Mouse (Mus musculus) forebrain, embryonic 15.5 days (tissue): ENCODE data around the gene F5. TPM values are rescaled to one million over a fixed set of nuclear protein-coding genes. Genes with fewer than 3 reads are reported as not detected.

Experiments used
- ATAC-seq: fragments of 200-750 bp; cut with Nextera tagmentation; replicated peaks from 2 replicates; pipeline ENCODE4 v1.8.0; 2017; ENCODE audit warnings: mild to moderate bottlenecking, moderate TSS enrichment, moderate library complexity
- H3K27ac ChIP-seq: fragments of 300-500 bp; sonication (generic); replicated peaks from 2 replicates; pipeline ENCODE4 v1.5.1; 2015; ENCODE audit warnings: mild to moderate bottlenecking, inconsistent platforms
- H3K27me3 ChIP-seq: fragments of 300-500 bp; sonication (generic); 2 replicates; pipeline ENCODE4 v1.6.1; 2015; ENCODE audit warnings: inconsistent platforms
- H3K36me3 ChIP-seq: fragments of 300-500 bp; sonication (generic); 2 replicates; pipeline ENCODE4 v1.6.1; 2015; ENCODE audit warnings: mild to moderate bottlenecking, inconsistent platforms
- H3K4me1 ChIP-seq: fragments of 300-500 bp; sonication (generic); 2 replicates; pipeline ENCODE4 v1.6.1; 2015; ENCODE audit warnings: inconsistent platforms
- H3K4me2 ChIP-seq: fragments of 300-500 bp; sonication (generic); replicated peaks from 2 replicates; pipeline ENCODE4 v1.6.1; 2015; ENCODE audit warnings: mild to moderate bottlenecking, inconsistent platforms
- H3K4me3 ChIP-seq: fragments of 300-500 bp; sonication (generic); 2 replicates; pipeline ENCODE4 v1.5.1; 2015; ENCODE audit warnings: mild to moderate bottlenecking, inconsistent platforms
- H3K9ac ChIP-seq: fragments of 300-500 bp; sonication (generic); replicated peaks from 2 replicates; pipeline ENCODE4 v1.6.1; 2015; ENCODE audit warnings: mild to moderate bottlenecking, inconsistent platforms
- H3K9me3 ChIP-seq: fragments of 300-500 bp; sonication (generic); 2 replicates; pipeline ENCODE4 v1.6.1; 2016; ENCODE audit warnings: inconsistent platforms
- WGBS: fragments of 180-500 bp; shearing (Covaris S2); methylation state at CpG from one replicate; pipeline ENCODE4 v1.1.7; 2015; ENCODE audit warnings: mixed read lengths; 5-methylcytosine and 5-hydroxymethylcytosine counted together
- polyA plus RNA-seq: library from polyadenylated mRNA; unstranded; fragments of >200 nt; fragmentation: Nextera tagmentation; extraction: Ambion mirVana; gene quantifications from 2 replicates; pipeline ENCODE4 v1.2.1, GENCODE M21; 2015

The F5 gene
- 0.09 and 0.27 TPM in 2 replicates for polyA plus RNA-seq

- no peaks in the 10 kb centered on the region for H3K9me3 ChIP-seq
- no peaks in the 10 kb centered on the region for H3K36me3 ChIP-seq
- WGBS: 12% methylated on average over 16 of the region's 16 CpGs
- H3K4me1 ChIP-seq: no peaks in the 10 kb centered on the region
- no peak within 1 kb of the TSS for H3K4me3 ChIP-seq
- no peak for ATAC-seq
- no peak within 1 kb of the TSS for H3K27ac ChIP-seq
- no peak within 1 kb of the TSS for H3K9ac ChIP-seq
- H3K27me3 ChIP-seq: no peaks in the 10 kb centered on the region
- no peak within 1 kb of the TSS for H3K4me2 ChIP-seq
Measured at GRCm38 (mm10) chr1:164151387-164152088, at the start of gene F5. Gene F5 (plus strand): TSS chr1:164151838.

GRCm38 (mm10) chr1:164109763-164110162 lies 41.9 kb upstream of the F5 start:
- H3K9me3 ChIP-seq: no peaks in the 10 kb centered on the region
- H3K4me1 ChIP-seq: no peaks in the 10 kb centered on the region
- no peak overlapping the region for H3K4me3 ChIP-seq
- H3K27me3 ChIP-seq: no peaks in the 10 kb centered on the region
- H3K9ac ChIP-seq: no peak overlapping the region
- no peaks in the 10 kb centered on the region for H3K36me3 ChIP-seq
- H3K27ac ChIP-seq: no peak overlapping the region
- H3K4me2 ChIP-seq: no peak overlapping the region
- ATAC-seq: no peak
- 85% methylated on average over 2 of the region's 2 CpGs for WGBS

- H3K27ac ChIP-seq: no peak overlapping the region
- WGBS: 93% methylated on average over 9 of the region's 9 CpGs
- H3K9ac ChIP-seq: no peak overlapping the region
- no peak overlapping the region for H3K4me2 ChIP-seq
- H3K36me3 ChIP-seq: no peaks in the 10 kb centered on the region
- ATAC-seq: no peak
- no peaks in the 10 kb centered on the region for H3K27me3 ChIP-seq
- no peaks in the 10 kb centered on the region for H3K9me3 ChIP-seq
- no peaks in the 10 kb centered on the region for H3K4me1 ChIP-seq
- no peak overlapping the region for H3K4me3 ChIP-seq
Measured at GRCm38 (mm10) chr1:164110591-164111329, 40.9 kb upstream of the F5 start.

- Histone ChIP-seq H3K4me2 (no peak overlapping the region), H3K27me3 (no peaks in the 10 kb centered on the region), H3K4me3 (no peak overlapping the region), H3K27ac (no peak overlapping the region), H3K9me3 (no peaks in the 10 kb centered on the region), H3K4me1 (no peaks in the 10 kb centered on the region), H3K9ac (no peak overlapping the region), H3K36me3 (no peaks in the 10 kb centered on the region)
- 88% methylated on average over 5 of the region's 5 CpGs for WGBS
- ATAC-seq: no peak
Measured at GRCm38 (mm10) chr1:164114280-164114679, 37.4 kb upstream of the F5 start.

GRCm38 (mm10) chr1:164114947-164115493 lies 36.6 kb upstream of the F5 start, which contains the start of gene Selp:
Gene Selp (plus strand): TSS chr1:164115264.
- Histone ChIP-seq H3K4me1 (no peaks in the 10 kb centered on the region), H3K9ac (no peak within 1 kb of the TSS), H3K4me3 (no peak within 1 kb of the TSS), H3K4me2 (no peak within 1 kb of the TSS), H3K36me3 (no peaks in the 10 kb centered on the region), H3K27ac (no peak within 1 kb of the TSS), H3K9me3 (no peaks in the 10 kb centered on the region), H3K27me3 (no peaks in the 10 kb centered on the region)
- ATAC-seq: no peak
- 51% methylated on average over 8 of the region's 8 CpGs for WGBS

GRCm38 (mm10) chr1:164115647-164116046 lies 36.0 kb upstream of the F5 start:
- H3K4me2 ChIP-seq: no peak overlapping the region
- H3K36me3 ChIP-seq: no peaks in the 10 kb centered on the region
- no peaks in the 10 kb centered on the region for H3K4me1 ChIP-seq
- WGBS: 39% methylated on average over 6 of the region's 6 CpGs
- H3K9me3 ChIP-seq: no peaks in the 10 kb centered on the region
- H3K27ac ChIP-seq: no peak overlapping the region
- ATAC-seq: no peak
- H3K9ac ChIP-seq: no peak overlapping the region
- H3K4me3 ChIP-seq: no peak overlapping the region
- no peaks in the 10 kb centered on the region for H3K27me3 ChIP-seq

GRCm38 (mm10) chr1:164117869-164118268 lies 33.8 kb upstream of the F5 start:
- H3K4me2 ChIP-seq: no peak overlapping the region
- H3K9ac ChIP-seq: no peak overlapping the region
- H3K36me3 ChIP-seq: no peaks in the 10 kb centered on the region
- no peaks in the 10 kb centered on the region for H3K4me1 ChIP-seq
- no peak overlapping the region for H3K27ac ChIP-seq
- no peak for ATAC-seq
- no peaks in the 10 kb centered on the region for H3K27me3 ChIP-seq
- H3K9me3 ChIP-seq: no peaks in the 10 kb centered on the region
- H3K4me3 ChIP-seq: no peak overlapping the region
- WGBS: 89% methylated on average over 6 of the region's 6 CpGs

GRCm38 (mm10) chr1:164119892-164120776 lies 31.5 kb upstream of the F5 start:
- Histone ChIP-seq H3K9ac (no peak overlapping the region), H3K4me1 (no peaks in the 10 kb centered on the region), H3K4me2 (no peak overlapping the region), H3K36me3 (no peaks in the 10 kb centered on the region), H3K27me3 (no peaks in the 10 kb centered on the region), H3K4me3 (no peak overlapping the region), H3K9me3 (no peaks in the 10 kb centered on the region), H3K27ac (no peak overlapping the region)
- ATAC-seq: no peak
- whole genome bisulfite sequencing: 82% methylated on average over 3 of the region's 3 CpGs

GRCm38 (mm10) chr1:164120777-164121158 lies 30.9 kb upstream of the F5 start:
- WGBS: 93% methylated on average over 3 of the region's 3 CpGs
- Histone ChIP-seq H3K4me1 (no peaks in the 10 kb centered on the region), H3K27ac (no peak overlapping the region), H3K4me3 (no peak overlapping the region), H3K9me3 (no peaks in the 10 kb centered on the region), H3K4me2 (no peak overlapping the region), H3K36me3 (no peaks in the 10 kb centered on the region), H3K9ac (no peak overlapping the region), H3K27me3 (no peaks in the 10 kb centered on the region)
- no peak for ATAC-seq

- no peaks in the 10 kb centered on the region for H3K27me3 ChIP-seq
- H3K27ac ChIP-seq: no peak overlapping the region
- ATAC-seq: no peak
- H3K4me2 ChIP-seq: no peak overlapping the region
- no peaks in the 10 kb centered on the region for H3K36me3 ChIP-seq
- H3K9ac ChIP-seq: no peak overlapping the region
- H3K4me3 ChIP-seq: no peak overlapping the region
- 73% methylated on average over 3 of the region's 3 CpGs for WGBS
- no peaks in the 10 kb centered on the region for H3K9me3 ChIP-seq
- H3K4me1 ChIP-seq: no peaks in the 10 kb centered on the region
Measured at GRCm38 (mm10) chr1:164123836-164124235, 27.8 kb upstream of the F5 start.

GRCm38 (mm10) chr1:164130013-164130412 lies 21.6 kb upstream of the F5 start:
- H3K4me3 ChIP-seq: no peak overlapping the region
- ATAC-seq: no peak
- H3K27ac ChIP-seq: no peak overlapping the region
- no peaks in the 10 kb centered on the region for H3K27me3 ChIP-seq
- no peak overlapping the region for H3K4me2 ChIP-seq
- H3K9me3 ChIP-seq: no peaks in the 10 kb centered on the region
- H3K36me3 ChIP-seq: no peaks in the 10 kb centered on the region
- H3K9ac ChIP-seq: no peak overlapping the region
- WGBS: 80% methylated on average over 3 of the region's 3 CpGs
- no peaks in the 10 kb centered on the region for H3K4me1 ChIP-seq

- ATAC-seq: no peak
- H3K9me3 ChIP-seq: no peaks in the 10 kb centered on the region
- no peak overlapping the region for H3K9ac ChIP-seq
- no peaks in the 10 kb centered on the region for H3K36me3 ChIP-seq
- 77% methylated on average over 1 of the region's 1 CpGs for WGBS
- H3K27ac ChIP-seq: no peak overlapping the region
- no peak overlapping the region for H3K4me3 ChIP-seq
- no peaks in the 10 kb centered on the region for H3K4me1 ChIP-seq
- H3K27me3 ChIP-seq: no peaks in the 10 kb centered on the region
- no peak overlapping the region for H3K4me2 ChIP-seq
Measured at GRCm38 (mm10) chr1:164132609-164133008, 19.0 kb upstream of the F5 start.
